Mouse (Mus musculus) midbrain, embryonic 10.5 days (tissue): Measurements from ENCODE around the gene Ccnq. TPM values are rescaled to one million over a fixed set of nuclear protein-coding genes. Genes with fewer than 3 reads are reported as not detected.

Experiments
- DNase-seq: peaks from one replicate; pipeline ENCODE4 v3.0.0-alpha.2; 2017; ENCODE audit warnings: low spot score
- H3K27ac ChIP-seq: fragments of 300-500 bp; sonication (generic); replicated peaks from 2 replicates; pipeline ENCODE4 v1.5.1; 2016; ENCODE audit warnings: mild to moderate bottlenecking
- H3K27me3 ChIP-seq: fragments of 300-500 bp; sonication (generic); 2 replicates; pipeline ENCODE4 v1.6.1; 2016; ENCODE audit warnings: low read depth, mild to moderate bottlenecking; ENCODE audit not compliant: poor library complexity, severe bottlenecking
- H3K36me3 ChIP-seq: fragments of 300-500 bp; sonication (generic); 2 replicates; pipeline ENCODE4 v1.6.1; 2016; ENCODE audit warnings: mild to moderate bottlenecking, moderate library complexity
- H3K4me1 ChIP-seq: fragments of 300-500 bp; sonication (generic); 2 replicates; pipeline ENCODE4 v1.6.1; 2016
- H3K4me3 ChIP-seq: fragments of 300-500 bp; sonication (generic); 2 replicates; pipeline ENCODE4 v1.5.1; 2016; ENCODE audit warnings: mild to moderate bottlenecking, moderate library complexity
- H3K9me3 ChIP-seq: fragments of 300-500 bp; sonication (generic); replicated peaks from 2 replicates; pipeline ENCODE4 v1.6.1; 2016; ENCODE audit warnings: mild to moderate bottlenecking
- WGBS: fragments of 180-500 bp; shearing (Covaris S2); methylation state at CpG from one replicate; pipeline ENCODE4 v1.1.7; 2016; 5-methylcytosine and 5-hydroxymethylcytosine counted together
- polyA plus RNA-seq: library from polyadenylated mRNA; unstranded; fragments of >200 nt; fragmentation: Nextera tagmentation; extraction: Ambion mirVana; gene quantifications from 2 replicates; pipeline ENCODE4 v1.2.1, GENCODE M21; 2016

The Ccnq gene
- 39.5 and 40.5 TPM in 2 replicates for polyA plus RNA-seq

- WGBS, result 11% methylated on average over 59 of the region's 59 CpGs
- peak within 1 kb of the TSS; percentile 88 for H3K27ac ChIP-seq
These were observed at the start of gene Ccnq for GRCm38 (mm10) chr11:78750885-78751842. Gene Ccnq, minus strand, starts transcription at chr11:78751729.

GRCm38 (mm10) chr11:78801094-78801493 is 49.6 kb upstream of the Ccnq start:
- Histone ChIP-seq H3K4me3 (no peak overlapping the region), H3K36me3 (no peaks in the 10 kb centered on the region), H3K4me1 (peaks cover 14% of the 10 kb centered on the region), H3K9me3 (no peaks in the 10 kb centered on the region), H3K27ac (no peak overlapping the region), H3K27me3 (peaks cover 28% of the 10 kb centered on the region)
- DNase-seq, result no peak
- WGBS, result 92% methylated on average over 4 of the region's 4 CpGs

More at GRCm38 (mm10) chr11:78750885-78751842, at the start of gene Ccnq:
- Histone ChIP-seq H3K27me3 (no peaks in the 10 kb centered on the region), H3K4me3 (peak within 1 kb of the TSS; percentile 77), H3K36me3 (peaks cover 23% of the 10 kb centered on the region), H3K9me3 (no peaks in the 10 kb centered on the region), H3K4me1 (peaks cover 19% of the 10 kb centered on the region)
- peak; percentile 84 for DNase-seq

GRCm38 (mm10) chr11:78796072-78796729 is 44.7 kb upstream of the Ccnq start:
- Histone ChIP-seq H3K4me3 (no peak overlapping the region), H3K27ac (no peak overlapping the region), H3K27me3 (peaks cover 14% of the 10 kb centered on the region; the same call in 1 of the 2 replicates), H3K36me3 (no peaks in the 10 kb centered on the region), H3K9me3 (no peaks in the 10 kb centered on the region), H3K4me1 (peaks cover 18% of the 10 kb centered on the region)
- 87% methylated on average over 10 of the region's 10 CpGs for WGBS
- DNase-seq, result no peak

DNA sequence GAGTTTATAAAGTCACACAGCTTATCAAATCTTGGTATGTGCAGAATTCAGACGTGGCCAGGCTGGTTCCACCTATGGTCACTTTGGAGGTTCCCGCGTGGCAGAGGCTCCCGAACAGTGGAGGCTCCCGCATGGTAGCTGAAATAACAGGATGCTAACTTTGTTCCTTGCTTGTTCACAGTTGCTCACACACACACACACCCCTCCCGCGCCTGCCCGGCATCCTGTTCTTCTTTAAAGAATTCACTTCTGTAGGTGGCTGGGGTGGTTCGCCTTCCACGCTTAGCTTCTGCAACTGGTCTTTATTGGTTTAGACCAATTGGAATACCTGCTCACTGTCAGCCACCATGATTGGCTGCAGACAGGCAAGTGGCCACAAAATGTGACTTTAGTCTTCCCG is 41.6 kb upstream of the Ccnq start:
- Histone ChIP-seq H3K4me1 (peaks cover 28% of the 10 kb centered on the region), H3K27me3 (peaks cover 19% of the 10 kb centered on the region), H3K27ac (no peak overlapping the region), H3K36me3 (no peaks in the 10 kb centered on the region), H3K9me3 (no peaks in the 10 kb centered on the region), H3K4me3 (no peak overlapping the region)
- WGBS, result 86% methylated on average over 11 of the region's 11 CpGs
- DNase-seq, result no peak

- Histone ChIP-seq H3K27me3 (peaks cover 20% of the 10 kb centered on the region), H3K36me3 (no peaks in the 10 kb centered on the region), H3K27ac (peak overlapping the region; percentile 61; the same call in 1 of the 2 replicates), H3K4me3 (no peak overlapping the region), H3K4me1 (peaks cover 32% of the 10 kb centered on the region), H3K9me3 (no peaks in the 10 kb centered on the region)
- 60% methylated on average over 11 of the region's 11 CpGs for WGBS
- no peak for DNase-seq
These were observed 40.9 kb upstream of the Ccnq start for GRCm38 (mm10) chr11:78792465-78792864.

DNA sequence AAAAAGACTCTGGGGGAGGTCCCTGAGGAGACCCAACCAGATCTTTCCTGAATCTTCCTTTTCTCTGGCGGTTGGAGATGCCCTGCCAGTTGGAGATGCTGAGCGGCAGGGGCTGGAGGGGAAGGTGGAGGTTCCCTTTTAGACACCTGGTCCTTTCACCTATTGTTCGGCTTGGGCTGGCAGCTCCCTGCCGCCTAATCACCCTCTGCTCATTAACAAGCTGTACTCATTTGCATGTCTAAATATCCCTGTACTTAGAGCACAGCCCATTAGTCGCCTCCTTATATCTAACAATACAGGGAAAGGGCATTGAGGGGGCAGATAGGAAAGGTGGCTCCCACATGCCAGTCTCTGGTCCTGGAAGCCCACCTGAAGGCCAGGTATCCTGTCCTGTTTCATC is 40.5 kb upstream of the Ccnq start:
- Histone ChIP-seq H3K4me3 (no peak overlapping the region), H3K9me3 (no peaks in the 10 kb centered on the region), H3K4me1 (peaks cover 36% of the 10 kb centered on the region), H3K27ac (peak overlapping the region; percentile 61), H3K27me3 (peaks cover 24% of the 10 kb centered on the region), H3K36me3 (no peaks in the 10 kb centered on the region)
- DNase-seq, result no peak
- 37% methylated on average over 5 of the region's 5 CpGs for WGBS

- H3K27ac ChIP-seq, result peak overlapping the region; percentile 61
- H3K9me3 ChIP-seq, result no peaks in the 10 kb centered on the region
- H3K4me1 ChIP-seq, result peaks cover 41% of the 10 kb centered on the region
- H3K27me3 ChIP-seq, result peaks cover 26% of the 10 kb centered on the region
- no peaks in the 10 kb centered on the region for H3K36me3 ChIP-seq
- DNase-seq, result no peak
- 73% methylated on average over 4 of the region's 4 CpGs for WGBS
- H3K4me3 ChIP-seq, result no peak overlapping the region
These were observed 40.1 kb upstream of the Ccnq start for GRCm38 (mm10) chr11:78791582-78791981.

GRCm38 (mm10) chr11:78789370-78790060 is 38.0 kb upstream of the Ccnq start:
- Histone ChIP-seq H3K4me3 (no peak overlapping the region), H3K27ac (no peak overlapping the region), H3K4me1 (peaks cover 56% of the 10 kb centered on the region), H3K36me3 (no peaks in the 10 kb centered on the region), H3K9me3 (no peaks in the 10 kb centered on the region), H3K27me3 (peaks cover 28% of the 10 kb centered on the region)
- DNase-seq, result no peak
- 87% methylated on average over 11 of the region's 11 CpGs for WGBS

DNA sequence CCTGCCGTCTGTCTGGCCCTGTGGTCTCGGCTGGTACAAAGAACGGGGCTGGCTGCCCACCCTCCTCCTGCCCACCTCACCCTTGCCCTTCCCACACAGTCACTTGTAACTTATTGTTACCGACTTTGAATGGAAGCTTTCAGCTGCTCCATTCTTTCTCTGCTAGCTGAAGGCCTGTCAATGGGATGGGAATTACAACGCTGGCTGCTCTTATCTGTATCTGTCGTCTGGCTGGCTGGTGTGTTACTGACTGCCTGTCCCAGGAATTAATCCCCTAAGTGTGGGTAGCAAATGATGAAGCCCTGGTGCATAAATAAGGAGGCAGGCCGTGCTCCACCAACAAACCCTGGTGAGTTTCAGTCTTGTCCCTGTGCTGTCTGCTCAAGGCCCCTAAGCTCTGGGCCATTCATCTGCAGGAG is 34.5 kb upstream of the Ccnq start:
- no peak overlapping the region for H3K4me3 ChIP-seq
- peaks cover 22% of the 10 kb centered on the region for H3K27me3 ChIP-seq
- H3K9me3 ChIP-seq, result no peaks in the 10 kb centered on the region
- peaks cover 63% of the 10 kb centered on the region for H3K4me1 ChIP-seq
- peak; percentile 66 for DNase-seq
- H3K27ac ChIP-seq, result peak overlapping the region; percentile 76
- H3K36me3 ChIP-seq, result no peaks in the 10 kb centered on the region
- WGBS, result 13% methylated on average over 7 of the region's 7 CpGs

- no peak for DNase-seq
- H3K4me3 ChIP-seq, result no peak overlapping the region
- H3K27me3 ChIP-seq, result peaks cover 27% of the 10 kb centered on the region
- H3K4me1 ChIP-seq, result peaks cover 52% of the 10 kb centered on the region
- H3K9me3 ChIP-seq, result no peaks in the 10 kb centered on the region
- WGBS, result 64% methylated on average over 9 of the region's 9 CpGs
- H3K36me3 ChIP-seq, result no peaks in the 10 kb centered on the region
- H3K27ac ChIP-seq, result peak overlapping the region; percentile 72
These were observed 31.3 kb upstream of the Ccnq start for GRCm38 (mm10) chr11:78782791-78783347.

- 85% methylated on average over 5 of the region's 5 CpGs for WGBS
- Histone ChIP-seq H3K36me3 (no peaks in the 10 kb centered on the region), H3K4me1 (peaks cover 52% of the 10 kb centered on the region), H3K9me3 (no peaks in the 10 kb centered on the region), H3K27ac (peak overlapping the region; percentile 30; the same call in 1 of the 2 replicates), H3K27me3 (peaks cover 27% of the 10 kb centered on the region), H3K4me3 (no peak overlapping the region)
- DNase-seq, result no peak
These were observed 30.8 kb upstream of the Ccnq start for GRCm38 (mm10) chr11:78782326-78782725.

- 87% methylated on average over 3 of the region's 3 CpGs for WGBS
- Histone ChIP-seq H3K27ac (no peak overlapping the region), H3K36me3 (no peaks in the 10 kb centered on the region), H3K4me3 (no peak overlapping the region), H3K9me3 (no peaks in the 10 kb centered on the region), H3K27me3 (peaks cover 23% of the 10 kb centered on the region; the same call in 1 of the 2 replicates), H3K4me1 (peaks cover 36% of the 10 kb centered on the region)
- no peak for DNase-seq
These were observed 29.0 kb upstream of the Ccnq start for GRCm38 (mm10) chr11:78780571-78780970.
